Mouse (Mus musculus) embryo, embryonic 11 days (tissue): Measurements from ENCODE around the gene Olfr974.
"Not testable (repeated sequence)": the region's sequence is repeated elsewhere in the genome, so short reads cannot be mapped to it uniquely, and the experiment has no call there.

Source experiments
- DNase-seq: peaks from one replicate; pipeline ENCODE4 v3.0.0-alpha.2; 2015

Gene Olfr974

DNA sequence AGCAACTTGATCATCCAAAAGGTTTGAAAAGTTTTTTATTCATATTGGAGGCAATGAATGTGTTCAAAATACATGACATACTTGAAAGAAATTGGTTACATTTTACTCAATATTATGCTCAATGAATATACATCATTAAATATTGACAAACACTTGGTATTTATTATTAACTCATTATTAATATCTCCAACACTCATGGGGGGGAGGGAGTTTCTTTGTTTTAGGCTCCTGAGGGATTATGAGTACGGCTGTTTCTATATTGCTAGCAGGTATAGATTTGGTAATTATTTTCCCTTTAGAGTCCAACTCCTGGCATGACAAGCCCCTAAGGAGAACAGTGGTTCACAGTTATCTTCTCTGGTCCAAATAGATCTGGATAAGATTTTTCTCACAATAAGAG, at the start of gene Olfr974:
Olfr974 (plus strand) TSS at position 301 of the 400 bp plus-strand sequence.
- no peak for DNase-seq

DNA sequence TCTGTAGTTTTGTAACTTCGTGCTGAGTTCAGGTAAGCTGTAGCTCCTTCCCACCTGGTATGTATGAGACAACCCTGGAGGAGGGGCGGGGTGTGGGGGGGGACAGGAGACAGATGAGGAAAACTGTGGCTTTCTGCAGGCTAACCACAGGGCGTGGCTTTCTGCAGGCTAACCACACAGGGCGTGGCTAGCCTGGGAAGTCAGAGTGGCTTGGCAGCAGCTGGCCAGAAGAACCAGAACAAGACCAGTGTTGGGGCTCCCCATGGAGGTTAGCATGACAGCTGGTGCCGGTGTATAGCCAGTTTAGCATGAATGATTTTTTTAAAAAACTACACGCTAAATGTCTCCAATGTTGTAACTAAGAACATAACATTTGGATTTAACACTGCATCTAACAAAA, 32.2 kb upstream of the Olfr974 start:
- DNase-seq, result no peak

DNA sequence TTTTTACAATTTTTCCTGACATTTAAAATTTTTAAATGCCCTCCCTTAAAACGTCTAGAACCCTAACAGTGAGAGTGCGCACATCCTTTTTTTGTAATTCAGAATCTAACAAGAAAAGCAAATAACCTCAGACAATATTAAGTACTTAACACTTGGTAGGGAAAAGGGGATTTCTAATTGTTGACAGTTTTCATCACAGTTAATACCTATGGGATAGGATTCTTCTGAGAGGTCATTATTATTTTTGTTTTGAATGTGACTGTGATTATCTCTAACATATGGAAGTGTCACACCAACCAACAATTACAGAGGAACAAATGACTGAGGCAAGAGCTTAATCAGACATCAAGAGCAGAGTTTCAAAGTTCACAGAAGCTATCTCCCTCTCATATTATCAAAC, 30.3 kb upstream of the Olfr974 start, which contains the start of gene Olfr229:
Olfr229 (plus strand) TSS at position 301 of the 400 bp plus-strand sequence.
- no peak for DNase-seq

- DNase-seq, result no peak
These were observed 27.4 kb upstream of the Olfr974 start for GRCm38 (mm10) chr9:39909939-39910338.

GRCm38 (mm10) chr9:39927975-39928836, 9.1 kb upstream of the Olfr974 start:
- DNase-seq, result not testable (repeated sequence)

GRCm38 (mm10) chr9:39928837-39929236, 8.5 kb upstream of the Olfr974 start:
- DNase-seq, result not testable (repeated sequence)

DNA sequence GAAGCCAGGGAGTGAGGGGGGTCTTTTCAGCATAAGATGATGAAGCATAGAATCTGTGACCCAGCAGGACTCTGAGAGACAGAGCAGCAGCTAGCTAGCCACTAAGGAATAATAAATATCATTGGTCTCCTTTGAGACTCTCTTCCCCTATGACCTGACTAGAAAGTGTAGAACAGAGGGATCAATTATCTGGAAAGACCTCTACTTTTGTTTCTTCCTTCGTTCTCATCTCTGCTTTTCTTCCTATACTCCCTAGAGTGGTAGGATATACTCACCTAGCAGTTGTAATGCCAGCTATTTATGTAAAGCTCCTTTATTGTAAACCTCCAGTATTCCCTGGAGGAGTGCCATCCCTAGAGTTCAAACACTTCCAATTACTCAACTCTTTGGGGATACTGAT, 14.6 kb downstream of the Olfr974 start, which contains the start of gene Olfr975:
Olfr975 (minus strand) TSS at position 101 of the 400 bp plus-strand sequence.
- DNase-seq, result no peak

DNA sequence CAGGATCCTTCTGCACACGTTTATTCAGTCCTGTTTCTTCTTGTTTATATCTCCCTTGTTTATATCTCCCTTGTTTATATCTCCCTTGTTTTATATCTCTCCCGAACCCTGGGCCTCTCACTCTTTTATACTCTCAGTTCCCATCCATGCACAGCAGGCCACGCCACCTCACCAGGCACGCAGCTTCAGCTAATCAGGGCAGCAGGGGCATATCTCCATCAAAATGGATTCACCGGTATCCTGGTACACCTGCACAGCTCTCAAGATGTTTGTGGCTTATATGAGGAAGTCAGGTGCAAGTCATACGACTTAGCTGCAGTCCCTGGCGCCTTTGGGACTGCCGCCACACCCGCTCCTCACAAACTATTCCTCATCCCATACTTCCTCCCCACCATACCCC, 23.7 kb downstream of the Olfr974 start, which contains the start of gene Olfr976:
Olfr976 (minus strand) TSS at position 101 of the 400 bp plus-strand sequence.
- not testable (repeated sequence) for DNase-seq

DNA sequence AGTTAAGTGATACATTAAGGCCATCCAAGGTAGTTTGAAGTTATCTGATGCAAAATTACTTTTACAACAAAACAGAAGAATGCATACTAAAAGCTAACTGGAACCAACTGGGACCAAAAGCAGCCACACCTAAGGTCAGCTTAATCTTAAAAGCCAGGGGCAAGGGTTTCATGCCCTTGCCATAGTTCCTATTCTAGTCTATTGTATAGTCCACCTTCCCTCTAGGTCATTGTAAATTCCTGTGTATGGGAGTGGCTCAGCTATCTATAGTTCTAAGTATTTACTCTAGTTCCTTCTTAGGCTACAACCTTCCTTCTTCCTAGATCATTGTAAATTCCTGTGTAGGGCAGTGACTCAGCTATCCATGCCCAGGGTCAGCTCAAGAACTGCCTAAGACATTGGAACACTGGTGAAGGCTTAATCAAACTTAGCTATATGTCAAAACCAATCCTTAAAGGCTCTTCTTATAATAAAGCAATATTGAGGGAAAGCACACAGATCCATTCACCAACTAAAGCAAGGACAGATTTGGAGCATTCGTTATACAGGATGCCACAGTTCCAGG, 39.4 kb downstream of the Olfr974 start:
- DNase-seq, result not testable (repeated sequence)

DNA sequence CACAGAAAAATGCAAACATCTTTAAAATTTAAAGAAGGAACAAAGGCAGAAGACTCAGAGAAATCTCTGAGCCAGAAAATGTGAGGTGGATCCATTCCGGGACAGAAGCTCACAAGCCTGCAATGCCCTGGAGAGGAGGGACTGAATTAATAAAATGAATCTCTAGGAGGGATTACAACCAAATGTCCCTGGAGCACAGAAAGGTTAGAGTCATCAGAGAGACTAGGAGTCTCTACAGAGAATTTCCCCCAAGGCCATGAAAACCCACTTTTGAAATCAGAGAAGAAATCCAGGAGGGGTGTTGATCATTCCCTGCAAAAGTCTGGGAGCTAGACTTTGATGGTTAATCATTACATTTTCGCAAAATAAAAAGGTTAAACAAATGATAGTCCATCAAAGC, 54.5 kb downstream of the Olfr974 start, which contains the start of gene Olfr978:
Olfr978 (plus strand) TSS at position 301 of the 400 bp plus-strand sequence.
- no peak for DNase-seq
